Mouse (Mus musculus): ENCODE results near the gene Gusb. TPM values are rescaled to one million over a fixed set of nuclear protein-coding genes. Genes with fewer than 3 reads are reported as not detected.
"Not testable (repeated sequence)": the region's sequence is repeated elsewhere in the genome, so short reads cannot be mapped to it uniquely, and the experiment has no call there.

Gusb gene
- polyA plus RNA-seq, 1 experiment from 2014 or later, result 35.9 TPM

DNA sequence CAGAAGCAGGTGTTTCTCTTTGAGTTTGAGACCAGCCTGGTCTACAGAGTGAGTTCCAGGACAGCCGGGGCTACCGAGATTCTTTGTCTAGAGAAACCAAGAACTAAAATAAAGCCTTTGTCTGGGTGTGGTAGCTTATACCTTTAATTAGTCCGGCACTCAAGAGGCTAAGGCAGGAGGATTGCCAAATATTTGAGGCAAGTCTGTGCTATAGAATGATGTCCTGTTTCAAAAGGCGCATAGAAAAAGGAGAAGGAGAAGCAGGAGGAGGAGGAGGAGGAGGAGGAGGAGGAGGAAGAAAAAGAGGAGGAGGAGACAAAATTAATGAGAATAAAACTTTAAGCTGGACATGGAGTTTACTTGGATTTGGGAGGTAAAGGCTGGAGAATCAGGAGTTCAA, 39.6 kb downstream of the Gusb start:
- Histone ChIP-seq H3K4me2 (replicated peaks) (no peak overlapping the region), H3K4me3 (no peak overlapping the region), H3K9me3 (no peaks in the 10 kb centered on the region), H3K4me1 (no peaks in the 10 kb centered on the region), H3K36me3 (peaks cover 4% of the 10 kb centered on the region; the same call in 1 of the 2 replicates), H3K27me3 (no peaks in the 10 kb centered on the region), H3K9ac (no peak overlapping the region), H3K27ac (no peak overlapping the region)
- no peak for ATAC-seq (ENCODE audit: insufficient number of reproducible peaks, insufficient read depth, low FRiP score, low TSS enrichment)
- WGBS, result 74% methylated on average over 4 of the region's 4 CpGs

DNA sequence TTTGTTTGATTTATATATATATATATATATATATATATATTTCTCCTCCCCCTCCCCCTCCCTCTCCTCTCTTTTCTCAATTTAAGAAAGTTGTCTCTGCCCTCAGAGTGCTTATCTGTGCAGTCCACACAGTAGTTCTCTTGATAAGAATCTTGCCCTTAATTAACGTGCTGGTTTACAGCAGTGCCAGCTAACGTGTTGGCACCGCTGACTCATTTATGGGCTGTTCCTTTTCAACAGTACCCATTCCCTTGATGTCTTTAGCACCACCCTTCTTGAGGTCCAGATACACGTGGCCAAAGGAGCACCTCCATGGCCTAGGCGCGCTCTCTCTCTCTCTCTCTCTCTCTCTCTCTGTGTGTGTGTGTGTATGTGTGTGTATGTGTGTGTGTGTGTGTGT, 47.1 kb downstream of the Gusb start:
- Histone ChIP-seq H3K9ac (no peak overlapping the region), H3K4me2 (replicated peaks) (no peak overlapping the region), H3K27me3 (no peaks in the 10 kb centered on the region), H3K4me1 (no peaks in the 10 kb centered on the region), H3K27ac (no peak overlapping the region), H3K36me3 (peaks cover 4% of the 10 kb centered on the region; the same call in 1 of the 2 replicates), H3K9me3 (no peaks in the 10 kb centered on the region), H3K4me3 (no peak overlapping the region)
- 85% methylated on average over 6 of the region's 6 CpGs for WGBS
- no peak for ATAC-seq (ENCODE audit: insufficient number of reproducible peaks, insufficient read depth, low FRiP score, low TSS enrichment)

DNA sequence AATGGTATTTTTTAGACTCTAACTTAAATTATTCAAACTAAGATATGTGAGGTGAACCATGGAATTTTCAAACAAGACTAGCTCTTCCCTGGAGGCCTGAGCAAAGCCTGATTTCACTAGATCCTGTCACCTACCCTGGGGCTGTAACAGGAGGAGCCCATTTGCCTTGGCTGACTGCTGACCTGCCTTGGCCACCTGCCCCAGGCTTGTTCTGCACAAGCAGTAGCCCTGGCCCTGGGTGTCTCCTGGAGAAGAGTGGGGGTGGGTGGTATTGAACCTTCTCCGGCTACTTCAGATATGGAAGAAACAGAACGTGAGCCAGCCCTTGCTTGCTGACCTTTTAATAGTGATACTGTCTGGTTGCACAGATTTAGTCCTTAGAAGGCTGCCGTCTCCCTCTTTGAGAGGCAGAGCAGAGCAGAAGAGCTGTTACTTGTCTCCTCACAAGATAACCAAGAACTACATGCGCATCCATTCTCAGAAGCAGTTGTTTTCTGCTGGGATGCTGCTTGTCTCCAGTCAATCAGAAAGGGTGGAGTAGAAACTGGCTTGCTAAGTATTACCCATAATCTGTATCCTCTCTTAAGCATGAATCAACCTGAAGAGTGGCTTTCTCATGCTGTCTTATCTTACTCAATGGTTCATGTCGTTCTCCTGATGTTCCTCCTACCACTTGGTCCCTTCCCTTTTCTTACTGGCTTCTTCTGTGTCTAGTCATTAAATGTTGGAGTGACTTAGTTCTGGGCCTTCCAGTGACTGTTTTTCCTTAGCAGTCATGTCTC, 48.2 kb downstream of the Gusb start:
- Histone ChIP-seq H3K27me3 (no peaks in the 10 kb centered on the region), H3K4me2 (replicated peaks) (no peak overlapping the region), H3K36me3 (no peaks in the 10 kb centered on the region), H3K27ac (no peak overlapping the region), H3K9ac (no peak overlapping the region), H3K9me3 (no peaks in the 10 kb centered on the region), H3K4me1 (no peaks in the 10 kb centered on the region), H3K4me3 (no peak overlapping the region)
- 85% methylated on average over 5 of the region's 5 CpGs for WGBS
- ATAC-seq (ENCODE audit: insufficient number of reproducible peaks, insufficient read depth, low FRiP score, low TSS enrichment), result no peak

DNA sequence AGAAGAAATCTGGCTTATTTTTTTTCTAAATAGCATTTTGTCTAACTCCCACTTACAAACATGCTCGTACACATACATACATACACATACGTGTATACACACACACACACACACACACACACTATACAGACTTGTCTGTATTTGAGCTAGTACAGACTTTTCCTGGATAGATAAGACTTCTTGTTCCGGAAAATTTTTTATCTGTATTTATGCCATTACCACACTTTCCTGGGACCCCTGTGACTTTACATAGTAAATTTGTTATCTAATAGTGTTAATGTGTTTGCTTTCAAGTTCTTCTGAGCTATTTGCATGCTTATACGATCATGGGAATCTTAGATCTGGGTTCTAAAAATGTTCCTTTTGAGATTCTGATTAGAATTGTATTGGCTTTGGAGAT, 50.7 kb downstream of the Gusb start:
- WGBS, result 93% methylated on average over 4 of the region's 4 CpGs

DNA sequence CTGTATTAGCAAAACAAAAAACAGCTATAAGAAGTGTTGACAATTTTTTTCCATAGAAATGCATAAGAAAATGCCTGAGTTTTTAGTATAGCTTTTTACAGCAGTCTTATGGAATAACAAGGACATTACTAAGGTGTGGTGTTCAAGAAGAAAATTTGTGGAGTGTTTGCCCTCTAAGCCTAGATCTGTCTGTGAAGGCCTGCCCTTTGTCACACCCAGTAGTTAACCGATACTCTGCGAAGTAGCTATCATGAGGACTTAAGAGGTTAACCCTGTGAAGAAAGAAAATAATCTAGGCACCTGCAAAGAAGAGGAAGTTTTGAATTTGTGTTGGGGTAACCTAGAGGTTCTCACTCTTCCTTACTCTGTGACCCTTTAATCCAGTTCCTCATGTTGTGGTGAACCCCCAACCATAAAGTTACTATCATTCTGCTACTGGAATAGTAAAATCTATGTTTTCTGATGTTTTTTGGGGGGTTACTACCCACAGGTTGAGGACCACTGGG, 55.3 kb downstream of the Gusb start:
- 94% methylated on average over 2 of the region's 2 CpGs for WGBS
- Histone ChIP-seq H3K4me2 (replicated peaks) (no peak overlapping the region), H3K27ac (no peak overlapping the region), H3K4me3 (no peak overlapping the region), H3K9me3 (no peaks in the 10 kb centered on the region), H3K9ac (no peak overlapping the region), H3K4me1 (peaks cover 2% of the 10 kb centered on the region; the same call in 1 of the 2 replicates), H3K27me3 (no peaks in the 10 kb centered on the region), H3K36me3 (peaks cover 9% of the 10 kb centered on the region; the same call in 1 of the 2 replicates)
- ATAC-seq (ENCODE audit: insufficient number of reproducible peaks, insufficient read depth, low FRiP score, low TSS enrichment), result no peak

More for the DNA sequence above, 50.7 kb downstream of the Gusb start:
- H3K9me3 ChIP-seq, result no peaks in the 10 kb centered on the region
- no peak overlapping the region for H3K4me3 ChIP-seq
- H3K27me3 ChIP-seq, result no peaks in the 10 kb centered on the region
- no peak overlapping the region for H3K4me2 ChIP-seq (replicated peaks)
- no peaks in the 10 kb centered on the region for H3K36me3 ChIP-seq
- H3K27ac ChIP-seq, result no peak overlapping the region
- no peaks in the 10 kb centered on the region for H3K4me1 ChIP-seq
- no peak overlapping the region for H3K9ac ChIP-seq
- ATAC-seq (ENCODE audit: insufficient number of reproducible peaks, insufficient read depth, low FRiP score, low TSS enrichment), result no peak

DNA sequence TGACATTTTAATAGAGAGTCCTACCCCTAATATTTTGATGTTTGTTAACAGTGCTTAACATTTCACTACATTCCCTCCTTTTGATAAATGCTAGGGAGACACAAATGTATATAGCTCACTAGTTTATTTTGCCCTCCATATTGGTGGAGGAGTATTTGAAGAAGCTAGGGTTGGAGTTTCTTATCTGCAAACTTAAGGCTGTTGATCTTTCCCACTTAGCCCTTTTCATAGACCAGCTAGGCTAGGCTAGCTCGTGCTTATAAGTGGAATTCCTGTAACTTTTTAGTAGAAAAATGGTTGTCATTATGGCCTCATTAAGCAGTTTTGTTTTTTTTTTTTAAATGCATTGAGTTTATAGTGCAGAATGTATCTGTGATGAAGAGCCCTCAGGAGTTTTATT, 59.4 kb downstream of the Gusb start:
- no peak overlapping the region for H3K27ac ChIP-seq
- no peak overlapping the region for H3K4me2 ChIP-seq (replicated peaks)
- no peaks in the 10 kb centered on the region for H3K27me3 ChIP-seq
- H3K4me1 ChIP-seq, result peaks cover 2% of the 10 kb centered on the region; the same call in 1 of the 2 replicates
- H3K36me3 ChIP-seq, result peaks cover 9% of the 10 kb centered on the region; the same call in 1 of the 2 replicates
- no peaks in the 10 kb centered on the region for H3K9me3 ChIP-seq
- H3K9ac ChIP-seq, result no peak overlapping the region
- H3K4me3 ChIP-seq, result no peak overlapping the region
- whole genome bisulfite sequencing, result 82% methylated on average over 1 of the region's 1 CpGs
- ATAC-seq (ENCODE audit: insufficient number of reproducible peaks, insufficient read depth, low FRiP score, low TSS enrichment), result no peak

DNA sequence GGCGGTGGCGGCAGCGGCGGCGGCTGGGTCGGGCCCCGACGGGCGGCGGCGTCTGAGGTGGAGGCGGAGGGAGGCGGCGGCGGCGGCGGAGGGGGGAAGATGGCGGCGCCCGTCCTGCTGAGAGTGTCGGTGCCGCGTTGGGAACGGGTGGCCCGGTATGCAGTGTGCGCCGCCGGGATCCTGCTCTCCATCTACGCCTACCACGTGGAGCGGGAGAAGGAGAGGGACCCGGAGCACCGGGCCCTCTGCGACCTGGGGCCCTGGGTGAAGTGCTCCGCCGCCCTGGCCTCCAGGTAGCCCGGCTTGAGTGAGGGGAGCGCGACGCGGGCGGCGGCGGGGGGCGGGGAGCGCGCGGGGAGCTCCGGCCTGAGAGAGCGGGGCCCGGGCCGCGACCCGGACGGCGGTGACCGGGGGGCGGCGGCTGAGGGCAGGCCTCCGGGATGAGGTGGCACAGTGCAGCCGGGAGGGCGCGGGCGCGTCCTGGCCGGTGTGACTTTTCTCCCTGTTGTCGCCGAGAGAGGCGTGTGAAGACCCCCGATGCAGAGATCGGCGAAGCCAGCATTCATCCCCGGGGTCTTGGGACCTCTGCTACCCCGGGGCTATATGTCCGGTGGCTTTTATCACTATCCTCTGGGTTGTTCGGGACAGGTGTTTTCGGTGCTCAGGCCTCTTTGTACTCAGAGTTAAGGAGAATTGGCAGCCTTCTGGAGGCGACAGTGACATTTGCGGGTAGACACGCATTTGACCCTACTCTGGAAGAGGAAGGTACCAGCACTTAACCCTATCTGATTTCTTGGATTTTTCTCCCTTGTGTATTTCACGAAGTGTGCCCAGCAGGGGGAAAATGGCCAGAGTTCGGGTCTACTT, 60.5 kb downstream of the Gusb start:
- H3K36me3 ChIP-seq, H3K4me1 ChIP-seq, H3K27me3 ChIP-seq, H3K9me3 ChIP-seq: not testable (repeated sequence)
- peak overlapping the region; percentile 91 for H3K4me3 ChIP-seq
- WGBS, result 0% methylated on average over 45 of the region's 82 CpGs
- peak; percentile 60 for ATAC-seq (ENCODE audit: insufficient number of reproducible peaks, insufficient read depth, low FRiP score, low TSS enrichment)
- peak overlapping the region; percentile 79 for H3K4me2 ChIP-seq (replicated peaks)
- H3K9ac ChIP-seq, result peak overlapping the region; percentile 90
- peak overlapping the region; percentile 72 for H3K27ac ChIP-seq

DNA sequence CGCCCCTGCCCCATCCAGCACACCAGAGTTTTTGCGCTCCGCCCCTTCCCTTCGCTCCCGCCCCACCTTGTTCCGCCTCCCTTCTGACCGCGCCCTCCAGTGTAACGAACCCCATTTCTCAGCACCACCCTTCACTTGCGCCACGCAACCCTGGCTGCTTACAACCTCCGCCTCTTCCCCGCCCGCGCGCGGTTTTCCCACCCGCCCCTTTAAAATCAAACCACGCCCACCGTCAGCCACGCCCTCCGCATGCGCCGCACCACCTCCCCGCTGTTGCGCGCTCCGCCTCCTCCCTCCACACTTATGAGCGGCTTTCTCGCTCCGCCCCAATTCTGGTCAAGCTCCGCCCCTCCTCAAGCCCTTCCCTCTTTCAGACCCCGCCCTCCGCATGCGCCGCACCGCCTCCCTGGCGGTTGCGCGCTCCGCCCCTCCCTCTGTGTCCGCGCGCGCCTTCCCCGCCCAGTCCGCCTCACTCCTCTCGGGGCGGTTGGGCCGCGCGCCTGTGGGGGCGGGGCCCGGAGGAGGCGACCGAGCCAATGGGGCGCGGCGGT, 61.3 kb downstream of the Gusb start, which contains the start of gene Vkorc1l1:
Gene Vkorc1l1 (plus strand): TSS at position 476 of the 551 bp plus-strand sequence.
- peak within 1 kb of the TSS; percentile 90 for H3K9ac ChIP-seq
- peak within 1 kb of the TSS; percentile 72 for H3K27ac ChIP-seq
- H3K4me2 ChIP-seq (replicated peaks), result peak within 1 kb of the TSS; percentile 79
- peaks cover 2% of the 10 kb centered on the region; the same call in 1 of the 2 replicates for H3K4me1 ChIP-seq
- H3K4me3 ChIP-seq, result peak within 1 kb of the TSS; percentile 91
- ATAC-seq (ENCODE audit: insufficient number of reproducible peaks, insufficient read depth, low FRiP score, low TSS enrichment), result peak; percentile 98
- H3K9me3 ChIP-seq, result no peaks in the 10 kb centered on the region
- under 1% methylated on average over 51 of the region's 59 CpGs for WGBS
- H3K36me3 ChIP-seq, result peaks cover 9% of the 10 kb centered on the region; the same call in 1 of the 2 replicates
- H3K27me3 ChIP-seq, result no peaks in the 10 kb centered on the region

DNA sequence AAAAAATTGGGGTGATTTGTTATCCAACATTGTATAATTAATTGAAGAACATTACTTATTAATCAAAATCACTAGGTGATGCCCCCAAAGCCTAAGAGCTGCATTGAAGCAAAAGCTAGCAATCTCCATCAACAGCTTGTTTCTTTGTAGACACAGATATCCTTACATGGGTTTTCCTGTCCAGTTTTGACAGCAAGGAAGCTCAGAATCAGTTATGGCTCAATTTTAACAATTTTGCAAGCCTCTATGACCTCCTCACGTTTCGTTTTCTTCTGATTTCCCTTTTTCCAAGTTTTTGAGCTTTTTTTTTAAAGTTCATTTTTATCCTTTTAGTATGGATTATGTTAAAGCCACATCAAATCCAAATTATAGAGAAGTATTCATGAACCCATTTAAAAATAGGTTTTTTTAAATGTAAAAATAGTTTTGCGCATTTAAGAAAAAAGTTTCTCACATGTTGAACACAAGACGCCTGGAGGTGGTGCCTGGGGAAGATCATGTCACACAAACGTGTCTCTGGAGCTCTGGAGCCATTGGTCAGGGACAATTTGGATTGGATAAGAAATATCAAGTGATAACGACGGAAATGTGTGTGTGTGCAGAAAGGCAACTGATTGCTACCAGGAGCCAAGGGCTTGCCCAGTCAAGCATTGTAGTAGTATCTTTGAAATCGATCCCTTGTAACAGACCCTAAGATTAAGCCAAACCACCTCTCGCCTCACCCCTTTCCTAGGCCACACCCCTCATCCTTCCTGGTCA, 61.9 kb downstream of the Gusb start:
- peak overlapping the region; percentile 91 for H3K4me3 ChIP-seq
- 0 out of 2 replicates have a peak overlapping the region, but pooled peaks have one; percentile 41 for H3K27ac ChIP-seq
- peak; percentile 57; the same call in 1 of the 2 replicates for ATAC-seq (ENCODE audit: insufficient number of reproducible peaks, insufficient read depth, low FRiP score, low TSS enrichment)

DNA sequence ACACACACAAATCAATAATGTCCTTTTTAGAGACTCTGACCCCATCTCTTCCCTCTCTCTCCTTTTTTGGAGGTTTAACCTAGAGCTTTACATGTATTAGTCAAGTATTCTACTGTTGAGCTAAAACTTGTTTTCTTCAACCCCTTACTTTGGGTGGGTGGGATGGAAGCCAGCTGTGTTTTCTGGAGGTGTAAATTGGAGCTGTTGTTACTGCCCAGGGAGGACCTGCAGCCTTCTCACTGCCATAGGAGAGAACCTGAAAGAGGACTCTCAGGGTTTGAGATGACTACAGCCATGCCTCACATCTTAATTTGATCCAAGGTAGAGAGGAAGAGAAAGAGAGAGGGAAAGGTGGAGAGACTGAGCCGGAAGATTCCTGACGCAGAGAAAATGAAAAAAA, 62.6 kb downstream of the Gusb start:
- Histone ChIP-seq H3K27ac (no peak overlapping the region), H3K4me2 (replicated peaks) (no peak overlapping the region), H3K4me1 (peaks cover 2% of the 10 kb centered on the region; the same call in 1 of the 2 replicates), H3K9me3 (no peaks in the 10 kb centered on the region), H3K9ac (no peak overlapping the region), H3K36me3 (peaks cover 6% of the 10 kb centered on the region; the same call in 1 of the 2 replicates), H3K4me3 (no peak overlapping the region), H3K27me3 (no peaks in the 10 kb centered on the region)
- no peak for ATAC-seq (ENCODE audit: insufficient number of reproducible peaks, insufficient read depth, low FRiP score, low TSS enrichment)
- 66% methylated on average over 2 of the region's 2 CpGs for WGBS

More for the DNA sequence above, 61.9 kb downstream of the Gusb start:
- H3K9ac ChIP-seq, result no peak overlapping the region
- H3K36me3 ChIP-seq, result peaks cover 9% of the 10 kb centered on the region; the same call in 1 of the 2 replicates
- H3K27me3 ChIP-seq, result no peaks in the 10 kb centered on the region
- H3K4me2 ChIP-seq (replicated peaks), result peak overlapping the region; percentile 44
- no peaks in the 10 kb centered on the region for H3K9me3 ChIP-seq
- H3K4me1 ChIP-seq, result peaks cover 2% of the 10 kb centered on the region; the same call in 1 of the 2 replicates
- WGBS, result 8% methylated on average over 9 of the region's 9 CpGs
